Mouse (Mus musculus) embryonic facial prominence, embryonic 12.5 days (tissue): Measurements from ENCODE around the gene Slc1a2. TPM values are rescaled to one million over a fixed set of nuclear protein-coding genes. Genes with fewer than 3 reads are reported as not detected.

Experiments used
- ATAC-seq: fragments of 200-750 bp; cut with Nextera tagmentation; 2 replicates; pipeline ENCODE4 v1.8.0; 2017; ENCODE audit not compliant: insufficient number of reproducible peaks, insufficient read depth, low FRiP score, low TSS enrichment
- H3K27ac ChIP-seq: fragments of 300-500 bp; sonication (generic); 2 replicates; pipeline ENCODE4 v1.5.1; 2016; ENCODE audit warnings: mild to moderate bottlenecking
- H3K27me3 ChIP-seq: fragments of 300-500 bp; sonication (generic); 2 replicates; pipeline ENCODE4 v1.6.1; 2016; ENCODE audit warnings: mild to moderate bottlenecking, moderate library complexity
- H3K36me3 ChIP-seq: fragments of 300-500 bp; sonication (generic); 2 replicates; pipeline ENCODE4 v1.6.1; 2016; ENCODE audit warnings: mild to moderate bottlenecking
- H3K4me1 ChIP-seq: fragments of 300-500 bp; sonication (generic); 2 replicates; pipeline ENCODE4 v1.6.1; 2016
- H3K4me2 ChIP-seq: fragments of 300-500 bp; sonication (generic); replicated peaks from 2 replicates; pipeline ENCODE4 v1.6.1; 2016; ENCODE audit warnings: mild to moderate bottlenecking, moderate library complexity
- H3K4me3 ChIP-seq: fragments of 300-500 bp; sonication (generic); 2 replicates; pipeline ENCODE4 v1.5.1; 2016; ENCODE audit warnings: mild to moderate bottlenecking
- H3K9ac ChIP-seq: fragments of 300-500 bp; sonication (generic); 2 replicates; pipeline ENCODE4 v1.6.1; 2016; ENCODE audit warnings: mild to moderate bottlenecking, moderate library complexity
- H3K9me3 ChIP-seq: fragments of 300-500 bp; sonication (generic); 2 replicates; pipeline ENCODE4 v1.6.1; 2016; ENCODE audit warnings: mild to moderate bottlenecking, moderate library complexity
- WGBS: fragments of 180-500 bp; shearing (Covaris S2); methylation state at CpG from one replicate; pipeline ENCODE4 v1.1.7; 2016; 5-methylcytosine and 5-hydroxymethylcytosine counted together
- polyA plus RNA-seq: library from polyadenylated mRNA; unstranded; fragments of >200 nt; fragmentation: Nextera tagmentation; extraction: Ambion mirVana; gene quantifications from 2 replicates; pipeline ENCODE4 v1.2.1, GENCODE M21; 2016

Gene Slc1a2
- polyA plus RNA-seq, 1 experiment from 2014 or later: 1.2 TPM

GRCm38 (mm10) chr2:102771304-102771703 lies 112.8 kb downstream of the Slc1a2 start:
- whole genome bisulfite sequencing: 85% methylated on average over 1 of the region's 1 CpGs
- H3K4me3 ChIP-seq: no peak overlapping the region
- no peak for ATAC-seq
- no peak overlapping the region for H3K4me2 ChIP-seq
- H3K9me3 ChIP-seq: no peaks in the 10 kb centered on the region
- H3K9ac ChIP-seq: no peak overlapping the region
- H3K27ac ChIP-seq: no peak overlapping the region
- H3K36me3 ChIP-seq: no peaks in the 10 kb centered on the region
- no peaks in the 10 kb centered on the region; the same call in 1 of the 2 replicates for H3K4me1 ChIP-seq
- H3K27me3 ChIP-seq: no peaks in the 10 kb centered on the region

GRCm38 (mm10) chr2:102772276-102772675 lies 113.8 kb downstream of the Slc1a2 start:
- 91% methylated on average over 5 of the region's 5 CpGs for WGBS
- ATAC-seq: no peak
- Histone ChIP-seq H3K9me3 (no peaks in the 10 kb centered on the region), H3K36me3 (no peaks in the 10 kb centered on the region), H3K9ac (no peak overlapping the region), H3K27ac (no peak overlapping the region), H3K4me1 (no peaks in the 10 kb centered on the region; the same call in 1 of the 2 replicates), H3K4me3 (no peak overlapping the region), H3K27me3 (no peaks in the 10 kb centered on the region), H3K4me2 (no peak overlapping the region)

- no peak overlapping the region for H3K27ac ChIP-seq
- no peaks in the 10 kb centered on the region for H3K9me3 ChIP-seq
- H3K36me3 ChIP-seq: no peaks in the 10 kb centered on the region
- 74% methylated on average over 4 of the region's 4 CpGs for WGBS
- H3K4me3 ChIP-seq: no peak overlapping the region
- H3K27me3 ChIP-seq: no peaks in the 10 kb centered on the region
- no peak for ATAC-seq
- H3K4me2 ChIP-seq: no peak overlapping the region
- H3K4me1 ChIP-seq: no peaks in the 10 kb centered on the region; the same call in 1 of the 2 replicates
- H3K9ac ChIP-seq: no peak overlapping the region
Observed at GRCm38 (mm10) chr2:102774700-102775099, 116.2 kb downstream of the Slc1a2 start.

GRCm38 (mm10) chr2:102775561-102775960 lies 117.1 kb downstream of the Slc1a2 start:
- Histone ChIP-seq H3K4me2 (no peak overlapping the region), H3K27me3 (no peaks in the 10 kb centered on the region), H3K9ac (no peak overlapping the region), H3K36me3 (no peaks in the 10 kb centered on the region), H3K4me3 (no peak overlapping the region), H3K9me3 (no peaks in the 10 kb centered on the region), H3K27ac (no peak overlapping the region), H3K4me1 (no peaks in the 10 kb centered on the region; the same call in 1 of the 2 replicates)
- 31% methylated on average over 1 of the region's 1 CpGs for WGBS
- ATAC-seq: no peak

GRCm38 (mm10) chr2:102778208-102778607 lies 119.7 kb downstream of the Slc1a2 start:
- no peak overlapping the region for H3K4me3 ChIP-seq
- H3K27me3 ChIP-seq: no peaks in the 10 kb centered on the region
- no peak overlapping the region for H3K4me2 ChIP-seq
- no peaks in the 10 kb centered on the region for H3K9me3 ChIP-seq
- WGBS: 85% methylated on average over 3 of the region's 3 CpGs
- H3K36me3 ChIP-seq: no peaks in the 10 kb centered on the region
- no peak for ATAC-seq
- no peak overlapping the region for H3K9ac ChIP-seq
- H3K27ac ChIP-seq: no peak overlapping the region
- H3K4me1 ChIP-seq: no peaks in the 10 kb centered on the region; the same call in 1 of the 2 replicates

- H3K4me3 ChIP-seq: no peak overlapping the region
- no peaks in the 10 kb centered on the region for H3K36me3 ChIP-seq
- no peaks in the 10 kb centered on the region for H3K27me3 ChIP-seq
- no peaks in the 10 kb centered on the region for H3K4me1 ChIP-seq
- H3K27ac ChIP-seq: no peak overlapping the region
- H3K9me3 ChIP-seq: no peaks in the 10 kb centered on the region
- ATAC-seq: no peak
- H3K9ac ChIP-seq: no peak overlapping the region
- H3K4me2 ChIP-seq: no peak overlapping the region
- WGBS: 82% methylated on average over 7 of the region's 7 CpGs
Observed at GRCm38 (mm10) chr2:102782751-102783150, 124.3 kb downstream of the Slc1a2 start.

GRCm38 (mm10) chr2:102785696-102786095 lies 127.2 kb downstream of the Slc1a2 start:
- Histone ChIP-seq H3K27me3 (no peaks in the 10 kb centered on the region), H3K4me1 (no peaks in the 10 kb centered on the region), H3K36me3 (no peaks in the 10 kb centered on the region), H3K27ac (no peak overlapping the region), H3K4me3 (no peak overlapping the region), H3K4me2 (no peak overlapping the region), H3K9ac (no peak overlapping the region), H3K9me3 (no peaks in the 10 kb centered on the region)
- 67% methylated on average over 4 of the region's 4 CpGs for WGBS
- no peak for ATAC-seq

GRCm38 (mm10) chr2:102791641-102792040 lies 133.2 kb downstream of the Slc1a2 start:
- H3K4me3 ChIP-seq: no peak overlapping the region
- WGBS: 73% methylated on average over 2 of the region's 2 CpGs
- H3K4me1 ChIP-seq: no peaks in the 10 kb centered on the region
- no peak for ATAC-seq
- H3K27me3 ChIP-seq: no peaks in the 10 kb centered on the region
- H3K27ac ChIP-seq: no peak overlapping the region
- no peaks in the 10 kb centered on the region for H3K36me3 ChIP-seq
- H3K9me3 ChIP-seq: no peaks in the 10 kb centered on the region
- no peak overlapping the region for H3K9ac ChIP-seq
- no peak overlapping the region for H3K4me2 ChIP-seq

GRCm38 (mm10) chr2:102792804-102793203 lies 134.3 kb downstream of the Slc1a2 start:
- Histone ChIP-seq H3K27me3 (no peaks in the 10 kb centered on the region), H3K9me3 (no peaks in the 10 kb centered on the region), H3K9ac (no peak overlapping the region), H3K36me3 (no peaks in the 10 kb centered on the region), H3K4me3 (no peak overlapping the region), H3K27ac (no peak overlapping the region), H3K4me2 (no peak overlapping the region), H3K4me1 (no peaks in the 10 kb centered on the region)
- no peak for ATAC-seq
- 68% methylated on average over 6 of the region's 6 CpGs for WGBS

GRCm38 (mm10) chr2:102795034-102795433 lies 136.6 kb downstream of the Slc1a2 start:
- H3K9me3 ChIP-seq: no peaks in the 10 kb centered on the region
- no peak for ATAC-seq
- WGBS: 90% methylated on average over 3 of the region's 3 CpGs
- no peaks in the 10 kb centered on the region for H3K4me1 ChIP-seq
- H3K27me3 ChIP-seq: no peaks in the 10 kb centered on the region
- H3K4me2 ChIP-seq: no peak overlapping the region
- H3K27ac ChIP-seq: no peak overlapping the region
- H3K36me3 ChIP-seq: no peaks in the 10 kb centered on the region
- no peak overlapping the region for H3K4me3 ChIP-seq
- no peak overlapping the region for H3K9ac ChIP-seq

- H3K4me2 ChIP-seq: no peak overlapping the region
- no peaks in the 10 kb centered on the region for H3K9me3 ChIP-seq
- no peak for ATAC-seq
- no peaks in the 10 kb centered on the region for H3K27me3 ChIP-seq
- WGBS: 80% methylated on average over 2 of the region's 2 CpGs
- H3K27ac ChIP-seq: no peak overlapping the region
- H3K36me3 ChIP-seq: no peaks in the 10 kb centered on the region
- H3K4me3 ChIP-seq: no peak overlapping the region
- no peak overlapping the region for H3K9ac ChIP-seq
- no peaks in the 10 kb centered on the region for H3K4me1 ChIP-seq
Observed at GRCm38 (mm10) chr2:102798149-102798548, 139.7 kb downstream of the Slc1a2 start.

GRCm38 (mm10) chr2:102801899-102802298 lies 143.4 kb downstream of the Slc1a2 start:
- no peaks in the 10 kb centered on the region for H3K9me3 ChIP-seq
- no peaks in the 10 kb centered on the region for H3K4me1 ChIP-seq
- H3K9ac ChIP-seq: no peak overlapping the region
- no peak overlapping the region for H3K27ac ChIP-seq
- WGBS: 87% methylated on average over 1 of the region's 1 CpGs
- no peaks in the 10 kb centered on the region for H3K27me3 ChIP-seq
- ATAC-seq: no peak
- no peak overlapping the region for H3K4me2 ChIP-seq
- no peaks in the 10 kb centered on the region for H3K36me3 ChIP-seq
- no peak overlapping the region for H3K4me3 ChIP-seq

GRCm38 (mm10) chr2:102804109-102804508 lies 145.7 kb downstream of the Slc1a2 start:
- no peak for ATAC-seq
- no peak overlapping the region for H3K27ac ChIP-seq
- no peaks in the 10 kb centered on the region for H3K36me3 ChIP-seq
- H3K4me2 ChIP-seq: no peak overlapping the region
- no peaks in the 10 kb centered on the region for H3K4me1 ChIP-seq
- H3K9ac ChIP-seq: no peak overlapping the region
- no peaks in the 10 kb centered on the region for H3K9me3 ChIP-seq
- 34% methylated on average over 2 of the region's 2 CpGs for WGBS
- no peak overlapping the region for H3K4me3 ChIP-seq
- no peaks in the 10 kb centered on the region for H3K27me3 ChIP-seq
